Mouse (Mus musculus) intestine, embryonic 15.5 days (tissue): ENCODE results near the gene Tango6. TPM values are rescaled to one million over a fixed set of nuclear protein-coding genes. Genes with fewer than 3 reads are reported as not detected.

Source experiments
- ATAC-seq: fragments of 200-750 bp; cut with Nextera tagmentation; 2 replicates; pipeline ENCODE4 v1.8.0; 2017; ENCODE audit warnings: moderate TSS enrichment, moderate library complexity
- H3K27ac ChIP-seq: fragments of 300-500 bp; sonication (generic); 2 replicates; pipeline ENCODE4 v1.5.1; 2015; ENCODE audit warnings: mild to moderate bottlenecking, inconsistent platforms
- H3K27me3 ChIP-seq: fragments of 300-500 bp; sonication (generic); replicated peaks from 2 replicates; pipeline ENCODE4 v1.6.1; 2015; ENCODE audit warnings: inconsistent platforms
- H3K36me3 ChIP-seq: fragments of 300-500 bp; sonication (generic); 2 replicates; pipeline ENCODE4 v1.6.1; 2015; ENCODE audit warnings: inconsistent platforms
- H3K4me1 ChIP-seq: fragments of 300-500 bp; sonication (generic); replicated peaks from 2 replicates; pipeline ENCODE4 v1.6.1; 2015; ENCODE audit warnings: inconsistent platforms
- H3K4me2 ChIP-seq: fragments of 300-500 bp; sonication (generic); replicated peaks from 2 replicates; pipeline ENCODE4 v1.6.1; 2015; ENCODE audit warnings: mild to moderate bottlenecking, inconsistent platforms
- H3K4me3 ChIP-seq: fragments of 300-500 bp; sonication (generic); replicated peaks from 2 replicates; pipeline ENCODE4 v1.5.1; 2015; ENCODE audit warnings: inconsistent platforms
- H3K9ac ChIP-seq: fragments of 300-500 bp; sonication (generic); 2 replicates; pipeline ENCODE4 v1.6.1; 2015; ENCODE audit warnings: inconsistent platforms
- H3K9me3 ChIP-seq: fragments of 300-500 bp; sonication (generic); 2 replicates; pipeline ENCODE4 v1.6.1; 2016; ENCODE audit warnings: inconsistent platforms
- WGBS: fragments of 180-500 bp; shearing (Covaris S2); methylation state at CpG from one replicate; pipeline ENCODE4 v1.1.7; 2015; 5-methylcytosine and 5-hydroxymethylcytosine counted together
- polyA plus RNA-seq: library from polyadenylated mRNA; unstranded; fragments of >200 nt; fragmentation: Nextera tagmentation; extraction: Ambion mirVana; gene quantifications from 2 replicates; pipeline ENCODE4 v1.2.1, GENCODE M21; 2015

Tango6 gene
- polyA plus RNA-seq, 1 experiment from 2014 or later = 9.1 TPM

DNA sequence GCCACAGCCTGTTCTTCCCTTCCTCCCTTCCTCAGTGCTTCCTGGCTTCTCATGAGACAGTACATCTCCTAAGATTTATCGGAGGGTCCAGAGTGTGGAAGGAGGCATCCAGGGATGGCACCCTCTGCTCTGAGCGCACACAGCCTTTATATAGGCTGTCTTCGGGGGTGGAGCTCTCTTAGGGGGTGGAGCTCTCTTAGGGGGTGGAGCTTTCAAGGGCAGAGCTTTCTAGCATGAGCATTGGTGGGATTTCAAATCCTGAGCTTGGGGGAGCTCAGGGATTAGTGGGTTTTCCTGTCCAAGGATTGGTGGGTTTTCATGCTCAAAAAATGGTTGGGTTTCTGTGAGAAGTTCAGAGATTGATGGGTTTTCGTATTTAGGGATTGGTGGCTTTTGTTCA lies 124.6 kb downstream of the Tango6 start:
- Histone ChIP-seq H3K4me1 (no peaks in the 10 kb centered on the region), H3K9ac (no peak overlapping the region), H3K4me3 (no peak overlapping the region), H3K27me3 (no peaks in the 10 kb centered on the region), H3K9me3 (no peaks in the 10 kb centered on the region), H3K36me3 (no peaks in the 10 kb centered on the region), H3K4me2 (no peak overlapping the region), H3K27ac (no peak overlapping the region)
- WGBS = 88% methylated on average over 4 of the region's 4 CpGs
- no peak for ATAC-seq

DNA sequence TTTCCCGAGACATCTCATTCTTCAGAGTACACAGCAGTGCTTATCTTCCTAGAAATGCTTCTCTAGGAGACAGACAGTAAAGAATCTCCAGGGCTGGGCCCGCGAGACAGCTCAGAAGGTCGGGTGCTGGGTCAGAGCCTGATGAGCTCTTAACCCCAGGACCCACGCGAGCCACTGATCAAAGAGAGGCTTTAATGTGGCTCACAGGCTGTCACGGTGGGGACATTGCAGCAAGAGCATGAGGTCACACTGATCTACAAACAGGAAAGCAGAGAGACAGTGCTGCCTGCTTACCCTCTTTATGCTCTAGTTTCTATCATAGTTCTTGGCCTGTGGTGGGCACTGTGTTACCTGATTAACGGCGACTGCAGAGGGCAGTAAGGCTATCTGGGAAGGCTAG lies 126.9 kb downstream of the Tango6 start:
- Histone ChIP-seq H3K36me3 (no peaks in the 10 kb centered on the region), H3K27ac (no peak overlapping the region), H3K27me3 (no peaks in the 10 kb centered on the region), H3K4me2 (no peak overlapping the region), H3K9me3 (no peaks in the 10 kb centered on the region), H3K4me1 (no peaks in the 10 kb centered on the region), H3K4me3 (no peak overlapping the region), H3K9ac (no peak overlapping the region)
- 38% methylated on average over 9 of the region's 9 CpGs for WGBS
- ATAC-seq = no peak

DNA sequence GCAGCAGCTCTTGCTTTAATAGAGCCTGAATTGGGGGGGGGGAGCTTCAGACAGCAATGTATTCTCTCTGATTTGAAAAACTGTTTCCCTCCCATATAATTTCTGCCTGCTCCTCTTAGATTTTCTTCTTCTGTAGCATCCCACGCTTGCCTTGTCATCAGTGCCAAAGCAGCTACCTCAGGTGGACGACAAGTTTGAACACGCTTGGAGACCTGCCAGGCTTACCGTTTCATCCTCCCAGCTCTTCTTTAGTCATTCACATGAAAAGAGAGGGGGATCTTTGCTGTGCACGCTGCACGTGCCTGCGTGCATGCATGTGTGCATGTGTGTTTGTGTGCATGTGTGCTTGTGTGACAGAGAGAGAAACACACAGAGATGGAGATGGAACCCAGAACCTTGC lies 127.5 kb downstream of the Tango6 start:
- WGBS = 87% methylated on average over 7 of the region's 7 CpGs
- ATAC-seq = no peak
- Histone ChIP-seq H3K9ac (no peak overlapping the region), H3K4me1 (no peaks in the 10 kb centered on the region), H3K4me2 (no peak overlapping the region), H3K27ac (no peak overlapping the region), H3K4me3 (no peak overlapping the region), H3K36me3 (no peaks in the 10 kb centered on the region), H3K27me3 (no peaks in the 10 kb centered on the region), H3K9me3 (no peaks in the 10 kb centered on the region)

DNA sequence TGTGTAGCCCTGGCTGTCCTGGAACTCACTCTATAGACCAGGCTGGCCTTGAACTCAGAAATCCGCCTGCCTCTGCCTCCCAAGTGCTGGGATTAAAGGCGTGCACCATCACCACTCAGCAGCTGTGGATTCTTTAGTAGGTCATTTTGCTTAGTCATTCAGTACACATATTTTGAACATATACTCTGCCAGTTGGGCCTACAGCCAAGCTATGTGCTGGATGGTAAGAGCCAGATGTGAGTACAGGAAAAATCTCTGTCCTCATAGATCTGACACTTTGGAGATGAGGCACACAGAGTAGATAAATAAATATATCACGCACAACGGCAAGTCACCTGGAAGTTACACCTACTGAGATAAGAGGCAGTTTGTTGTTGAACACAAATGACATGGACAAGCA lies 129.7 kb downstream of the Tango6 start:
- WGBS = 88% methylated on average over 4 of the region's 4 CpGs
- no peaks in the 10 kb centered on the region for H3K9me3 ChIP-seq
- H3K4me2 ChIP-seq = no peak overlapping the region
- no peak overlapping the region for H3K9ac ChIP-seq
- H3K4me3 ChIP-seq = no peak overlapping the region
- no peaks in the 10 kb centered on the region; the same call in 1 of the 2 replicates for H3K4me1 ChIP-seq
- no peak for ATAC-seq
- no peaks in the 10 kb centered on the region for H3K36me3 ChIP-seq
- H3K27me3 ChIP-seq = no peaks in the 10 kb centered on the region
- no peak overlapping the region for H3K27ac ChIP-seq

DNA sequence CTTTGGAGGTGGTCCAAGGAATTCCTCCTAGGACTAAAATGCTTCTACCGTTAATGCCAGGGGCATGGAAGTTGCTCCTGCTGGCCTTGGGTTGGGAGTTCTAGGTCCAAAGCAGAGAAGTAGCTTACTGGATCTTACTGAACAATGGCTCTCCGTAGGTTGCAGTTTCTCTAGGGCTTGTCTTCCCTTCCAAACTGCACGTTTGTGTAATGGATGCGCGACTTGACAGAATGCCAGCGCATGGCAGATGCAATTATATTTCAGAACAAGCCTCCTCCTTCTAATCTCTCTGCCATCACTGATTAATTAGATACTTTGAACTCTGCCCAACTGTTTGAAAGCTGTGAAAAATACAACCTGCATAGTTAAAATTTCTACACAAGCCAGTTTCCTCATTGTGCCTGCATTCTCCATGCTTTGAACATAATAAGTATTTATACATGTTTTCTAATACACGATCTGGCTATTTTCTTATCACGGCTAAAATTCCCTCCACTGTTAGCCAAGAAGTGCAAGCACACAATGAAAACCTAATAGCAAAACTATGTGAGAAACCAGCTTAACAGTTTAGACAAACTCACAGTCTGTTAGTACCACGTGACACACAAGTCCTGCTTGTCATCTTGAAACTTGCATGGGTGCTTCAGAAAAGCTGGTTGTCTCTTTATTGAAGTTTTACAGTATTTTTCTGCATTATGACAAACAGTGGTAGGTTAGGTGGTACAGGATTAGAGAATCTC lies 133.7 kb downstream of the Tango6 start:
- H3K9ac ChIP-seq = no peak overlapping the region
- H3K9me3 ChIP-seq = no peaks in the 10 kb centered on the region
- no peak for ATAC-seq
- H3K4me2 ChIP-seq = no peak overlapping the region
- H3K27ac ChIP-seq = no peak overlapping the region
- H3K36me3 ChIP-seq = no peaks in the 10 kb centered on the region
- WGBS = 63% methylated on average over 9 of the region's 9 CpGs
- H3K4me1 ChIP-seq = no peaks in the 10 kb centered on the region; the same call in 1 of the 2 replicates
- H3K27me3 ChIP-seq = no peaks in the 10 kb centered on the region
- no peak overlapping the region for H3K4me3 ChIP-seq

DNA sequence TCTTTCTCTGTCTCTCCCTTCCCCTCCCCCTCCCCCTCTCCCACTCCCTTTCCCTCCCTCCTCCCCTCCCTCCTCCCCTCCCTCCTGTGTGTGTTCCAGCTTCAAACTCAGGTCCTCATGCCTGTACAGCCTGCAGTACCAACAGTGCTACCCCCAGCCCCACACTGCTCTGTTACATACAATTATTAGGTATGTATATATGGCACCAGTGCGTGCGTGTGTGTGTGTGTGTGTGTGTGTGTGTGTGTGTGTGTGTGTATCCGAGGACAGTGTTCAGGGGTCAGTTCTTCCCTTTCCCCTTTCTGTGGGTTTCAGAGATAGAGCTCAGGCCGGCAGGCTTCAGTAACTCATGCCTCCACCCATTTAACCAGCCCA lies 134.3 kb downstream of the Tango6 start:
- H3K4me2 ChIP-seq = no peak overlapping the region

DNA sequence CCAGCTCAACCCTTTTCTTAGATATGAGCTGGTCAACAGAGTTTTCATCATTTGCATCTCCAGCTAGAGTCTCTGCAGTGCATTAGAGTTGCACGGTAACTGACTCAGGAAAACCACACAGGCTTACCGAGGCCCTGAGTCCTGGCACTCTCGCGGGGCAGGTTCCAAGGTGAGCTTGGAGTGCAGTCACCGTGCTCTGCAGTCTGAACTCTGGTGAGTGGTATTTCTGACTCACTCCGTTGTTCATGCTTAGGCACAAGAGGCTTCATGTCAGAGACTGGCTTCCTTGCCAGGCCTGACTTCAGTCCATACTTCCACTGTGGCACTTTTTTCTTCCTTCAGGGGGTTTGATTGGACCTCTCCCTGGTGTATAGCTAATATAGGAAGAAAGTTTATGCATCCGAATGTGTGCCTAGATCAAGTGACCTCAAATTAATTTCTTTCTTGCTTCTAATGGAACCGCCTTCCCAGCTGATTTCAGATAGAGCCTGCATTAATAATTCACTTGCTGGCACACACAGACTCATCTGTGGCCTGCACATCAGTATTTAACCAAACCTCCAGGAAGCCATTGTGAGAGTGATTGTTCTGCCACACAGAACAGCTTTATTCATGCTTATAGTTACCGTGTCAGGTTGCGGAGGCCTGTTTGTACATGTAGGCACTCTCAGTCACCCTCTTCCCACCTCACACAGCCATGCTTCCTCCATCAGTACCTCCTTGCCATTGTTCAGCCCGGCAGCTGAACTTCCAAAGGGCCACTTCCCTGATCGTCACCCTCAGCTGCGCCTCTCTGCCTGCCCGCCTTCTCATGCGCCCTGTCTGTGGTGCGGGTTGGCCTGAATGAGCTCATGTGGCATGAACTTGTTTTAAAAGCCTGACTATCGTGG lies 136.0 kb downstream of the Tango6 start:
- Histone ChIP-seq H3K9ac (no peak overlapping the region), H3K4me1 (no peaks in the 10 kb centered on the region; the same call in 1 of the 2 replicates), H3K36me3 (no peaks in the 10 kb centered on the region), H3K4me3 (no peak overlapping the region), H3K9me3 (no peaks in the 10 kb centered on the region), H3K27ac (no peak overlapping the region), H3K4me2 (no peak overlapping the region), H3K27me3 (no peaks in the 10 kb centered on the region)
- 89% methylated on average over 17 of the region's 17 CpGs for WGBS
- ATAC-seq = no peak

More for the DNA sequence above, 134.3 kb downstream of the Tango6 start:
- no peak overlapping the region for H3K27ac ChIP-seq
- H3K4me3 ChIP-seq = no peak overlapping the region
- 56% methylated on average over 4 of the region's 4 CpGs for WGBS
- no peak overlapping the region for H3K9ac ChIP-seq
- no peaks in the 10 kb centered on the region; the same call in 1 of the 2 replicates for H3K4me1 ChIP-seq
- no peak for ATAC-seq
- no peaks in the 10 kb centered on the region for H3K27me3 ChIP-seq
- H3K9me3 ChIP-seq = no peaks in the 10 kb centered on the region
- no peaks in the 10 kb centered on the region for H3K36me3 ChIP-seq

DNA sequence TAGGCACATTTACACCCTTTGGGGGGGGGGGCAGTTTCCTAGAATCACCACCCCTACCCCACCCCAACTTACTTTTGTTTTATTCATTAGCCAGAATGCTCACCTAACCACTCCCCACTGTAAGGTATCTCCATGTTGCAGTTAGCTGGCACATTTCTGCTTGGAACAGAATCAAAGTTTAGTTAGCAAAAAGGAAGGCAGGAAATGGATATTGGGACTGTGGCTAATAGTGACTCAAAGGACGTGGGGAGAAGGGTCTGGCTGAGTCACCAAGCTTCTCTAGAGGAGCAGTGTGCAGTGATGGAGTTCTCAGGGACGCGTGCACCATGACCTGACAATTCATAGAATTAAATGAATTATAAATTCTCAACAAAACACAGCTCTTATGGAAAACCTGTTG lies 136.7 kb downstream of the Tango6 start:
- Histone ChIP-seq H3K36me3 (no peaks in the 10 kb centered on the region), H3K27me3 (no peaks in the 10 kb centered on the region), H3K9me3 (no peaks in the 10 kb centered on the region), H3K4me2 (no peak overlapping the region), H3K27ac (no peak overlapping the region), H3K4me1 (no peaks in the 10 kb centered on the region; the same call in 1 of the 2 replicates), H3K9ac (no peak overlapping the region), H3K4me3 (no peak overlapping the region)
- 81% methylated on average over 3 of the region's 3 CpGs for WGBS
- ATAC-seq = no peak

DNA sequence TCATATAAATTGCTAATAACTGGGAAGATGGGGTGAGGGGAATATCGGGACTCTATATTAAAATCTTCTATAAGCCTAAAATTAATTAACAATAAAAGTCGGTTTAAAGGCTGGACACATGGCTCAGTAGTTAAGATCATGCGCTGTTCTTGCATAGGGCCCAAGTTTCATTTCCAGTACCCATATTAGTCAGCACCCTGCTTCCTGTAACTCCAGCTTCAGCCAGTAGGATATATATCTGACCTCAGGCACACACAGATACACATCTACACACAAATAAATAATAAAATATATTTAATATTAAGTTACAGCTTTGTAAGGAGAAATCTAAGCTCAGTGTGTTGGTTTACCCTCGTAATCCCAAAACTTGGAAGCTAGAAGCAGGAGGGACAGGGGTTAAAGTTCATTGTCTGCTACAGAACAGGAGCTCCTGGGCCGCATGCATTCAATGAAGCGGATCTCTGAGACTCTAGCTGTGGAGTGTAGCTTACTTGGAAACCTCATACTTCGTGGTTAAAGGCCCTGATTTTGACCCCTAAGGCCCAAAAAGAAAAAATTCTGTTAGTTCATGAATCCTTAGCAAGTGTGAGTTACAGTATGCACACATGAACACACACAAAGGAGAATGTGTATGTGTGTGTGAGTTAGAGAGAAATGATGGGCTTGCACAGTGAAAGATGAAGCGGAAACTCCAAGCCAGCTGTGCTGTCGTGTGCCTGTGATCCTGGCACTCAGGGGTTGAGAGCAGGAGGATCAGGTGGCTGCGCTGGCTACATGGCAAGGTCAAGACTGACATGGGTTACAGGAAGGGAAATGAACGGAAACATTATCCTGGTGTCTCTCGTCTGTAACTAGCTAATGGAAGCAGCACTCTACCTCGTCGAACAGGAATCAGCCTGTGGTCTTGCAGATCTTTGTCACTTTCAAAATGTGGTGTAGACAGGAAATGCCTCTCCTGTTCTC lies 138.0 kb downstream of the Tango6 start:
- no peak overlapping the region for H3K4me2 ChIP-seq
- no peak overlapping the region; the same call in 1 of the 2 replicates for H3K9ac ChIP-seq
- H3K4me1 ChIP-seq = no peaks in the 10 kb centered on the region; the same call in 1 of the 2 replicates
- no peak overlapping the region for H3K4me3 ChIP-seq
- H3K27ac ChIP-seq = no peak overlapping the region
- H3K36me3 ChIP-seq = no peaks in the 10 kb centered on the region
- 76% methylated on average over 14 of the region's 14 CpGs for WGBS
- no peak for ATAC-seq
- no peaks in the 10 kb centered on the region for H3K27me3 ChIP-seq
- H3K9me3 ChIP-seq = no peaks in the 10 kb centered on the region

DNA sequence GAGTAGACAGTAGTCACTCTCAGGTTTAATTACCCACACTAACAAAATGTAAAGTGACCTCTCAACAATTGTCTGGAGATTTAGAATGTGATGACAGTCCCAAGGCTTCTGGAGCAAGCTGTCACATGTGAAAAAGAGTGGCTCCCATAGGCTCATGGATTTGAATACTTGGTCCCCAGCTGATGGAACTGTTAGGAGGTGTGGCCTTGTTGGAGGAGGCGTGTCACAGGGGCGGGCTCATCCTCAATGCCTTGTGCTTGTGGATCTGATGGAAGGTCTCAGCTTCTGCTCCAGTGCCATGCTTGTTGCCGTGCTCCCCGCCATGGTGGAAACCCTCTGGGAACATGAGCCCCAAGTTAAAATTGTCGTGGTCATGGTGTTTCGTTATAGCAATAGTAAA lies 146.1 kb downstream of the Tango6 start:
- Histone ChIP-seq H3K4me1 (no peaks in the 10 kb centered on the region), H3K36me3 (no peaks in the 10 kb centered on the region), H3K4me2 (no peak overlapping the region), H3K9me3 (no peaks in the 10 kb centered on the region), H3K27me3 (no peaks in the 10 kb centered on the region), H3K4me3 (no peak overlapping the region), H3K27ac (no peak overlapping the region), H3K9ac (no peak overlapping the region)
- no peak for ATAC-seq
- 81% methylated on average over 6 of the region's 6 CpGs for WGBS

DNA sequence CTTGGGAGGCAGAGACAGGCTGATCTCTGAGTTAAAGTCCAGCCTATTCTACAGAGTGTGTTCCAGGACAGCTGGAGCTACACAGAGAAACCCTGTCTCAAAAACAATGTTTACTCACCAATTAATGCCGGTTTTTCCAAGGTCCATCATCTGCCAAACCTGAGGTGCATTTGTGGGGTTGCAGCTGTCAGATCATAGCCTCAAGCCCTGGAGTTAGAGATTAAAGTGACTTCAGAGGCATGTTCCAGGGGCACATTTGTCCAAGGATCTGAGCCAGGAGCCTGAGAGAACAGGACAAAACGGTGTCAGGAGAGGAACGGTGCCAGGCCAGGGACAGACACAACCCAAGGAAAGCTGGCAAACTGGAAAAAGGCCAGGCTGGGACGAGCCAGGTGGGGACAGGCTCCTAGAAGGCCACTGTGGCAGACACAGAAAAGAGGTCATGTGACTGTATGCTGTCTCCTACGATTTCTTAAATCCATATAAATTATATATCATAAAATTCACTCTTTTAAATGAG lies 146.7 kb downstream of the Tango6 start:
- Histone ChIP-seq H3K36me3 (no peaks in the 10 kb centered on the region), H3K4me2 (no peak overlapping the region), H3K9ac (no peak overlapping the region), H3K4me3 (no peak overlapping the region), H3K27me3 (no peaks in the 10 kb centered on the region), H3K9me3 (no peaks in the 10 kb centered on the region), H3K27ac (no peak overlapping the region), H3K4me1 (no peaks in the 10 kb centered on the region)
- WGBS = 87% methylated on average over 5 of the region's 5 CpGs
- ATAC-seq = no peak

DNA sequence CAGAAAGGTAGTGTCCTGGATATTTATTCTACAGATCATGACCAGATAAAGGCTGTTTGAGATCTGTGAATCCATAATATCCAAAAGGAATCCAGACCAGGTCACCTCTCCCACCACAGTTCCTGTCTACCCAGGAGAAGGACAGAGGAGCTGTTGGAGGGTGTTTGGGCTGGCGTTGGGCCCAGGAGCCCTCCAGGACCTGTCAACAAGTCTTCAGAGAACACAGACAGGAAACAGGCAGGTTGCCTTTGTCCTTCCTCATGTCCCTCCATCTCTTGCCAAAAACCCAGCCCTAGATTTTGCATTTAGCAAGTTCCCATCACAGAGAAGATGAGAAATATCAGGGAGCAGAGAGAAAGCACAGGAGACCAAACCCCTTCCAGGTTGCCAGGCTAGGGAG lies 152.0 kb downstream of the Tango6 start:
- no peak for ATAC-seq
- Histone ChIP-seq H3K4me2 (no peak overlapping the region), H3K4me1 (0 out of 2 replicates have a peak, but pooled peaks cover 6% of the 10 kb centered on the region), H3K4me3 (no peak overlapping the region), H3K27me3 (no peaks in the 10 kb centered on the region), H3K36me3 (no peaks in the 10 kb centered on the region), H3K9ac (no peak overlapping the region), H3K9me3 (no peaks in the 10 kb centered on the region), H3K27ac (no peak overlapping the region)
- 79% methylated on average over 1 of the region's 1 CpGs for WGBS
